Mouse (Mus musculus): ENCODE results near the gene Lamc1. TPM values are rescaled to one million over a fixed set of nuclear protein-coding genes. Genes with fewer than 3 reads are reported as not detected.

The Lamc1 gene
- polyA plus RNA-seq, 2 experiments = 76.7 to 118 TPM

DNA sequence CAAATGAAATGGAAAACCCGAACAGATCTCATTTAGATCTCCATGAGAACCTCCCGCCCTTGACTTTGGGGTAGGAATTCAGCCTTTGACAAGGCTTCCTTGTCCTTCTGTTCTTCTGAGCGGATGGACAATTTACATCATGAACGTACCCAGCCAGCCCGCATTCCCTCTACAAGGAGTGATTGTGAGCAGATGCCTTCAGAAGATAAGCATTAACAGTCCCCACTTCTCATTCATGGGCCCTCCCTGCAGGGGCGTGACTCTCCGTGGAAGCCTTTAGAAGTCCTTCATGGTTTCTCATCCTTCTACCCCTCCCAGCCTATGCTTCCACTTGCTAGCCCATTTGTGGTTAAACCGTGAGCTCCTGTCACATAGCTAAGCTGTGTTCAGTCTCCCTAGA, 58.9 kb downstream of the Lamc1 start:
- 54% methylated on average over 8 of the region's 8 CpGs for WGBS
- no peak for DNase-seq (ENCODE audit: low spot score)
- no peak for TF ChIP-seq POLR2A (IDR thresholded peaks at IDR 0.05; ENCODE audit: borderline replicate concordance, extremely low read depth, insufficient read depth, insufficient read length)
- Histone ChIP-seq H3K9me3 (ENCODE audit: control insufficient read depth, low read length) (no peaks in the 10 kb centered on the region), H3K27me3 (ENCODE audit: control insufficient read depth, insufficient read depth, low read length) (no peaks in the 10 kb centered on the region), H3K27ac (replicated peaks; ENCODE audit: low read depth, low read length) (no peak overlapping the region), H3K4me2 (replicated peaks; ENCODE audit: low read depth, low read length, severe bottlenecking) (no peak overlapping the region), H3K4me3 (replicated peaks; ENCODE audit: low read length) (no peak overlapping the region), H3K9ac (ENCODE audit: low read depth, low read length, severe bottlenecking) (no peak overlapping the region), H3K36me3 (ENCODE audit: control insufficient read depth, insufficient read depth, low read length) (no peaks in the 10 kb centered on the region), H3K4me1 (ENCODE audit: control insufficient read depth, insufficient read depth, low read length) (peaks cover 23% of the 10 kb centered on the region)
- no peak for ATAC-seq (ENCODE audit: low FRiP score, low read depth)

DNA sequence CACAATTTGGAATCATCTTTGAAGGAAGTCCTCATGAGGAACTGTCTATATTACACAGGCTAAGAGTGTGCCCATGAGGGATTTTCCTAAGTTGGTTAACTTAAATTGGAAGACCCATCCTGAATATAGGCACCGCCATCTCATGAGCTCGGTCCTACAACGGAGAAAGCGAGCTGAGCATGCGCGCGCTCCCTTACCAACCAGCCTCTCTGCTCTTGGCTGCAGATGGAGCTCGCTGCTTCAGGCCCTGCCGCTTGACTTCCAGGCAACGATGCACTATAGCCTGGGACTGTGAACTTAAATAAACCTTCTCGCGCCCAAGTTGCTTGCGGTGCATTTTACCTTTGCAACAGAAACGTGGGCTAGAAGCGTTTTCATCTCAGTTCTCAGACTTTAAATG, 61.8 kb downstream of the Lamc1 start:
- Histone ChIP-seq H3K9ac (ENCODE audit: low read depth, low read length, severe bottlenecking) (no peak overlapping the region), H3K4me1 (ENCODE audit: control insufficient read depth, insufficient read depth, low read length) (peaks cover 21% of the 10 kb centered on the region), H3K36me3 (ENCODE audit: control insufficient read depth, insufficient read depth, low read length) (no peaks in the 10 kb centered on the region), H3K4me3 (replicated peaks; ENCODE audit: low read length) (no peak overlapping the region), H3K9me3 (ENCODE audit: control insufficient read depth, low read length) (no peaks in the 10 kb centered on the region), H3K27ac (replicated peaks; ENCODE audit: low read depth, low read length) (no peak overlapping the region), H3K4me2 (replicated peaks; ENCODE audit: low read depth, low read length, severe bottlenecking) (no peak overlapping the region), H3K27me3 (ENCODE audit: control insufficient read depth, insufficient read depth, low read length) (no peaks in the 10 kb centered on the region)
- DNase-seq (ENCODE audit: low spot score) (no peak), ATAC-seq (ENCODE audit: low FRiP score, low read depth) (no peak)
- 96% methylated on average over 15 of the region's 15 CpGs for WGBS
- no peak for TF ChIP-seq POLR2A (IDR thresholded peaks at IDR 0.05; ENCODE audit: borderline replicate concordance, extremely low read depth, insufficient read depth, insufficient read length)

DNA sequence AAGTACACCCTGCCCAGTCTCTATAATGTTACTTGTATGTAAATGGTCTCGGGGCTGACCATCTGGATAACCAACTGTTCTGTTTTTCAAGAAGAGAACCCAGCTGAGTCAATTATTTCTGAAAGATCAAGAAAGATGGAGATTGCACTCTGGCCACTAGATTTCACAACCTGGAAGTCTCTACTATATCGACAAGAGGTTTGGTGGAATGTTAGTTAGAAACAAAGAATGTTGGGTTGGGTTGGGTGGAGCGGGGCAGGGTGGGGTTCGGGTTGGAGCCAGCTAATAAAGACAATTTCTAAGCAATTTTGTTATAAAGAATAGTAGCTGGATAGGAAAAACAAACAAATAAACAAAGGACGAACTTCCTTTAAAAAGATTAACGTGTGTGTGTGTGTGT, 62.9 kb downstream of the Lamc1 start:
- no peaks in the 10 kb centered on the region for H3K36me3 ChIP-seq (ENCODE audit: control insufficient read depth, insufficient read depth, low read length)
- no peaks in the 10 kb centered on the region for H3K9me3 ChIP-seq (ENCODE audit: control insufficient read depth, low read length)
- peaks cover 20% of the 10 kb centered on the region for H3K4me1 ChIP-seq (ENCODE audit: control insufficient read depth, insufficient read depth, low read length)
- DNase-seq (ENCODE audit: low spot score) = no peak
- no peak overlapping the region for H3K4me2 ChIP-seq (replicated peaks; ENCODE audit: low read depth, low read length, severe bottlenecking)
- no peak overlapping the region for H3K27ac ChIP-seq (replicated peaks; ENCODE audit: low read depth, low read length)
- 90% methylated on average over 6 of the region's 6 CpGs for WGBS
- H3K27me3 ChIP-seq (ENCODE audit: control insufficient read depth, insufficient read depth, low read length) = no peaks in the 10 kb centered on the region
- TF ChIP-seq POLR2A (IDR thresholded peaks at IDR 0.05; ENCODE audit: borderline replicate concordance, extremely low read depth, insufficient read depth, insufficient read length) = no peak
- no peak overlapping the region for H3K9ac ChIP-seq (ENCODE audit: low read depth, low read length, severe bottlenecking)
- no peak for ATAC-seq (ENCODE audit: low FRiP score, low read depth)
- no peak overlapping the region for H3K4me3 ChIP-seq (replicated peaks; ENCODE audit: low read length)

DNA sequence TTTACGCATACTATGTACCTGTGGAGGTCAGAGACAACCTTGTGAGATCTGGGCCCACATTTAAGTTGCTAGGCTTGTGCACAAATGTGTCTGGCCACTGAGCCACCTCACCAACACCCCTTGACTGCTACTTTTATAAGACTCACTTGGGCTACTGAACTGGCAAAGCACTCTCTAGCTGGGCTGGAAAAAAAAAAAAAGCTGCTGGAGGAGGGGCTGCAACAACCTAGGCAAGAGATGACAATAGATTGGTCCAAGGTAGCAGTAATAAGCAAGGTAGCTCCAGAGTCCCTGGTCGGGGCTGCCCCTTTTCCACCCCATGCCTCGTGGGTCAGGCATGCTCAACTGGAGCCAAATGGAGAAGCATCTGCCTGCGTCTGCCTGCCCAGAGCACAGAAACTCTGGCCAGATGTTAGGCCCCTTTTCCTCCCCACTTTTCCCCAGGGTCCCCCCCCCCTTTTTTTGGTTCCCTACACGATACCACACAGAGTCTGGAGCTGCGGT, 63.7 kb downstream of the Lamc1 start:
- no peak overlapping the region for H3K4me2 ChIP-seq (replicated peaks; ENCODE audit: low read depth, low read length, severe bottlenecking)
- WGBS = 72% methylated on average over 6 of the region's 6 CpGs
- no peak for TF ChIP-seq POLR2A (IDR thresholded peaks at IDR 0.05; ENCODE audit: borderline replicate concordance, extremely low read depth, insufficient read depth, insufficient read length)
- H3K4me1 ChIP-seq (ENCODE audit: control insufficient read depth, insufficient read depth, low read length) = peaks cover 20% of the 10 kb centered on the region
- no peak overlapping the region for H3K9ac ChIP-seq (ENCODE audit: low read depth, low read length, severe bottlenecking)
- no peak for DNase-seq (ENCODE audit: low spot score)
- H3K36me3 ChIP-seq (ENCODE audit: control insufficient read depth, insufficient read depth, low read length) = no peaks in the 10 kb centered on the region
- no peak overlapping the region for H3K4me3 ChIP-seq (replicated peaks; ENCODE audit: low read length)
- H3K9me3 ChIP-seq (ENCODE audit: control insufficient read depth, low read length) = no peaks in the 10 kb centered on the region
- ATAC-seq (ENCODE audit: low FRiP score, low read depth) = no peak
- H3K27ac ChIP-seq (replicated peaks; ENCODE audit: low read depth, low read length) = no peak overlapping the region
- no peaks in the 10 kb centered on the region for H3K27me3 ChIP-seq (ENCODE audit: control insufficient read depth, insufficient read depth, low read length)

DNA sequence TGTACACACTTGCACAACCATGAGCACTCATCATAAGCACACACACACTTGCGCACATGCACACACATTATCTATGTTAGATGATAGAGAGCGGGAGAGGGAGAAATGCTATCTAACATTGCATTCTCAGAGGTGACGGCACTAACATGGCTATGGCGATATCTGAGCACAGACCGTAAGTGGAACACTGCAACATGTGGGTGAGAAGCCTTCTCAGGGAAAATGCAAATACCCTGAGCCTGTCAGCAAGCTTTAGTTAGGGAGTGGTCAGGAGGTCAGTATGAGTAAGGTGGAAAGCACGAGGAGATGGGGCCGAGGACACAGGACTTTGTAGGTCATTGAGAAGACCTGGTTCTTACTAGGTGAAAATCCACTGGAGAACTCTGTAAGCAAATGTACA, 64.3 kb downstream of the Lamc1 start:
- H3K4me3 ChIP-seq (replicated peaks; ENCODE audit: low read length) = no peak overlapping the region
- H3K36me3 ChIP-seq (ENCODE audit: control insufficient read depth, insufficient read depth, low read length) = no peaks in the 10 kb centered on the region
- peaks cover 18% of the 10 kb centered on the region for H3K4me1 ChIP-seq (ENCODE audit: control insufficient read depth, insufficient read depth, low read length)
- WGBS = 97% methylated on average over 7 of the region's 7 CpGs
- H3K27ac ChIP-seq (replicated peaks; ENCODE audit: low read depth, low read length) = no peak overlapping the region
- H3K27me3 ChIP-seq (ENCODE audit: control insufficient read depth, insufficient read depth, low read length) = no peaks in the 10 kb centered on the region
- H3K4me2 ChIP-seq (replicated peaks; ENCODE audit: low read depth, low read length, severe bottlenecking) = no peak overlapping the region
- ATAC-seq (ENCODE audit: low FRiP score, low read depth) = no peak
- no peak overlapping the region for H3K9ac ChIP-seq (ENCODE audit: low read depth, low read length, severe bottlenecking)
- no peak for DNase-seq (ENCODE audit: low spot score)
- H3K9me3 ChIP-seq (ENCODE audit: control insufficient read depth, low read length) = no peaks in the 10 kb centered on the region
- no peak for TF ChIP-seq POLR2A (IDR thresholded peaks at IDR 0.05; ENCODE audit: borderline replicate concordance, extremely low read depth, insufficient read depth, insufficient read length)

DNA sequence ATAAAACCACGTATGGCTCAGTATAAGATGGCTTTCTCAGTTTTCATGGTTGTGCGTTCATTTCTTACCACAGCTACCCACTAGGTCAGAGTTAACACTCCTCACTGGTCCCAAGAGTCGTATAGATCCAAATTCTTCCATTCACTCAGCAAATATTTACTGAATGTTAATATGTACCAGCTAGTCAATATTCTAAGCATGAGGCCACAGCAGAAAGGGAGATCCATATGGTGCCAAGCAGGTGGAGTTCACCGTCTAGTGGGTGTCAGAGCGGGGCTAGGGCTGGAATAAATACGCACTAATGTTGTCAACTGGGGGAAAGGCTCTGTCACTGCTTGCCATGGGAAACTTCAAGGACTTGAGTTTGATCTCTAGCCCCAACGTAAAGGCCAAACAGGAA, 64.9 kb downstream of the Lamc1 start:
- H3K36me3 ChIP-seq (ENCODE audit: control insufficient read depth, insufficient read depth, low read length) = no peaks in the 10 kb centered on the region
- H3K4me1 ChIP-seq (ENCODE audit: control insufficient read depth, insufficient read depth, low read length) = peaks cover 18% of the 10 kb centered on the region
- no peak overlapping the region for H3K4me3 ChIP-seq (replicated peaks; ENCODE audit: low read length)
- H3K27ac ChIP-seq (replicated peaks; ENCODE audit: low read depth, low read length) = no peak overlapping the region
- no peak for ATAC-seq (ENCODE audit: low FRiP score, low read depth)
- H3K9me3 ChIP-seq (ENCODE audit: control insufficient read depth, low read length) = no peaks in the 10 kb centered on the region
- WGBS = 85% methylated on average over 7 of the region's 7 CpGs
- no peak for DNase-seq (ENCODE audit: low spot score)
- TF ChIP-seq POLR2A (IDR thresholded peaks at IDR 0.05; ENCODE audit: borderline replicate concordance, extremely low read depth, insufficient read depth, insufficient read length) = no peak
- no peaks in the 10 kb centered on the region for H3K27me3 ChIP-seq (ENCODE audit: control insufficient read depth, insufficient read depth, low read length)
- H3K4me2 ChIP-seq (replicated peaks; ENCODE audit: low read depth, low read length, severe bottlenecking) = no peak overlapping the region
- H3K9ac ChIP-seq (ENCODE audit: low read depth, low read length, severe bottlenecking) = no peak overlapping the region
